Mouse (Mus musculus) liver, adult 2 months (tissue): ENCODE results near the gene Sez6l.

Source experiments
- CTCF ChIP-seq: fragments of 200-500 bp; IDR thresholded peaks from 2 replicates; pipeline ENCODE4 v1.5.1; 2011; ENCODE audit warnings: low read depth, low read length, control low read depth
- POLR2A ChIP-seq: fragments of 200-500 bp; IDR thresholded peaks from 2 replicates; pipeline ENCODE4 v1.6.1; 2011; ENCODE audit warnings: low read length, control low read depth; ENCODE audit not compliant: insufficient read depth; ENCODE audit errors: extremely low read depth

DNA sequence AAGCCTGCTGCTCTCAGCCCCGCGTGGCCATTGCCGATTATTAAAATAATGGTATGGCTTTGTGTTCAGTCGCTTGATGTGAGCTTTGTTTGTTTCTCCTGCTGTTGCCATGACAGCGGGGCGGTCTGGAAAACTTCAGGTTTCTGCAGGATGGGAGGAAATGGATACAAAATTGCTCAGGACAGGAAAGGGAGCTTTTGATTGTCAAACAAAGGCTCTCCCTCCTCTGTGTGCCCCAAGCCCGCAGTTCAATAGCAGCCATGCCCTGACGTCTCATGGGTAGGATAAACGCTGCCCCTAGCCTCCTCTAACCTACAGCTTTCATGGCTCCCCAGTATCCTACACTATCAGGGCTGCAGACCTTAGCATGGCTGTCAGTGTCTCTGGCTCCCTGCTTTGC is 6.3 kb upstream of the Sez6l start:
- TF ChIP-seq CTCF (no peak), POLR2A (no peak)
